Mouse (Mus musculus) liver, adult 2 months (tissue): ENCODE results near the gene Ranbp6.

Experiments
- CTCF ChIP-seq: fragments of 200-500 bp; IDR thresholded peaks from 2 replicates; pipeline ENCODE4 v1.5.1; 2011; ENCODE audit warnings: low read depth, low read length, control low read depth
- POLR2A ChIP-seq: fragments of 200-500 bp; IDR thresholded peaks from 2 replicates; pipeline ENCODE4 v1.6.1; 2011; ENCODE audit warnings: low read length, control low read depth; ENCODE audit not compliant: insufficient read depth; ENCODE audit errors: extremely low read depth

DNA sequence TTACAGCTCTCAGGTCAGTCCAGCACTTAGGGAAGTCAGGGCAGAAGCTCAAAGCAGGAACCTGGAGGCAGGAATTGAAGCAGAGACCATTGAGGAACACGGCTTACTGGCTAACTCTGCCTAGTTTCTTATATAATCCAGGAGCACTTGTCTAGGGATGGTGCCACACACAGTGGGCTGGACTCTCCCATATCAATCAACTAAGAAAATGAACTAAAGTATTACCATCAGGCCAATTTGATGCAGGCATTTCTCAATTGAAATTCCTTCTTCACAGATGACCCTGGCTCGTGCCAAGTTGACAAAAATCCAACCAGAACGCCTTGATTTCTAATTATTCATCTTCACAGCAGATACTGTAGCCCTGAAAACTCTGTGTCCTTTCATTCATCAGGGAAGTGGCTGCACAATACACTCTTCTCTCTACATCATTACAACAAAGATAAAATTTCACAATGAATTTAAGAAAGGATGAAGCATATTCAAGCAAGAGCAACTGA is 25.9 kb upstream of the Ranbp6 start:
- TF ChIP-seq CTCF (no peak), POLR2A (no peak)
